Mouse (Mus musculus) forebrain, embryonic 10.5 days (tissue): ENCODE data around the gene Ppid. TPM values are rescaled to one million over a fixed set of nuclear protein-coding genes. Genes with fewer than 3 reads are reported as not detected.
"Not testable (repeated sequence)": the region's sequence is repeated elsewhere in the genome, so short reads cannot be mapped to it uniquely, and the experiment has no call there.

Experiments used
- DNase-seq: peaks from one replicate; pipeline ENCODE4 v3.0.0-alpha.2; 2017; ENCODE audit warnings: low spot score; ENCODE audit errors: extremely low spot score
- H3K27ac ChIP-seq: fragments of 300-500 bp; sonication (generic); 2 replicates; pipeline ENCODE4 v1.5.1; 2016; ENCODE audit warnings: mild to moderate bottlenecking
- H3K27me3 ChIP-seq: fragments of 300-500 bp; sonication (generic); 2 replicates; pipeline ENCODE4 v1.6.1; 2016; ENCODE audit warnings: mild to moderate bottlenecking; ENCODE audit not compliant: poor library complexity, severe bottlenecking
- H3K36me3 ChIP-seq: fragments of 300-500 bp; sonication (generic); replicated peaks from 2 replicates; pipeline ENCODE4 v1.6.1; 2016; ENCODE audit warnings: mild to moderate bottlenecking, moderate library complexity
- H3K4me1 ChIP-seq: fragments of 300-500 bp; sonication (generic); 2 replicates; pipeline ENCODE4 v1.6.1; 2016
- H3K4me3 ChIP-seq: fragments of 300-500 bp; sonication (generic); 2 replicates; pipeline ENCODE4 v1.5.1; 2016; ENCODE audit warnings: mild to moderate bottlenecking, moderate library complexity
- H3K9me3 ChIP-seq: fragments of 300-500 bp; sonication (generic); 2 replicates; pipeline ENCODE4 v1.6.1; 2016; ENCODE audit warnings: mild to moderate bottlenecking, moderate library complexity
- WGBS: fragments of 180-500 bp; shearing (Covaris S2); methylation state at CpG from one replicate; pipeline ENCODE4 v1.1.7; 2016; 5-methylcytosine and 5-hydroxymethylcytosine counted together
- polyA plus RNA-seq: library from polyadenylated mRNA; unstranded; fragments of >200 nt; fragmentation: Nextera tagmentation; extraction: Ambion mirVana; gene quantifications from 2 replicates; pipeline ENCODE4 v1.2.1, GENCODE M21; 2016

The Ppid gene
- polyA plus RNA-seq, 1 experiment from 2014 or later: 241 TPM

DNA sequence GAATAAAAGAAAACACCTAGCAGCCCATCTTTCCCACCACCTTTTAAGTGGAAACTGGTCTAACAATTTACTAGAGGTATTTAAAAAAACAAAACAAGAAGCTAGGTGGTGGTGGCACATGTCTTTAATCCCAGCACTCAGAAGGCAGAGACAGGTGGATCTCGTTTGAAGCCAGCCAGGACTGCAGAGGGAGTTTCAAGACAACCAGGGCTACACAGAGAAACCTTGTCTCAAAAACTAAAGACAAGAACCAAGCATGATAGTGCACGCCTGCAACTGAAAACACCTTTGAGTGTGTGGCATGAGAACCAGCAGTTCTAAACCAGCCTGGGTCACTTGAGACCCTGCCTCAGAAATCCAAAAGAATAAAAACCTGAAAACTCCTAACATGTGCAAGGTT, 27.6 kb upstream of the Ppid start:
- H3K4me1 ChIP-seq: peaks cover 34% of the 10 kb centered on the region
- H3K4me3 ChIP-seq: no peak overlapping the region
- 78% methylated on average over 2 of the region's 2 CpGs for WGBS
- H3K36me3 ChIP-seq: peaks cover 6% of the 10 kb centered on the region; the same call in 1 of the 2 replicates
- H3K27me3 ChIP-seq: no peaks in the 10 kb centered on the region
- DNase-seq: no peak
- H3K27ac ChIP-seq: no peak overlapping the region
- H3K9me3 ChIP-seq: no peaks in the 10 kb centered on the region

DNA sequence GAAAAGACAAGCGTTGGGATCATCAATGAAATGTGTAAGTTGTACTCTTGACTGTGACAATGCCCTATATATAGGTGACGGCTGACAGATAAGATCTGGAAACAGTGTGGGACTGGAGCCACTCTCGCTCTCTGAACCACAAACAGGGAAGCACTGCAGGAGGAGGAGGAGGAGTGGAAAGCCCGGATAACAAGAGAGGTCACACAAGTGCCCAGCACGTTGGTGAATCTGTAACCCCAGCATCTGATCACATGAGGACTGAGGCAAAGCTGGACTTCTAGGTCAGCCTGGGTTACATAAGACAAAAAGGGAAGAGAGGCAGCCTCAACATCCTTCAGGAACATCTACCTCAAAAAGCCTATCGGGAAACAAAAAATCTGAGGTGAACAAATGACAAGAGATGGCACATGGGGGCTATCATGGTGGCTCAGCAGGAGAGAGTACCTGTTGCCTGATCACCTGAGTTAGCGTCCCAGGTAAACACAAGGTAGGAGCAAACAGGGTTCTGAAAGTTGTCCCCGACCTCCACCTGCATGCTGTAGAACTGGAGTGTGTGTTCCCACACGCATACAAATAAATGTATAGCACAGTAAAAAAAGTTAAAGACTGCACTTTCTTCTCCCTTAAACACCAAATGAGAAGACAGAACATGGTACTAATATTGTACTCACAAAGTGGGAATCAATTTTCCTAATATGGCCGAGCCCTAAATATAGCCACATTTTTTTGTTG, 26.1 kb upstream of the Ppid start:
- Histone ChIP-seq H3K4me3 (no peak overlapping the region), H3K9me3 (no peaks in the 10 kb centered on the region), H3K4me1 (peaks cover 34% of the 10 kb centered on the region), H3K27ac (no peak overlapping the region), H3K36me3 (no peaks in the 10 kb centered on the region), H3K27me3 (no peaks in the 10 kb centered on the region)
- WGBS: 86% methylated on average over 10 of the region's 10 CpGs
- DNase-seq: no peak

DNA sequence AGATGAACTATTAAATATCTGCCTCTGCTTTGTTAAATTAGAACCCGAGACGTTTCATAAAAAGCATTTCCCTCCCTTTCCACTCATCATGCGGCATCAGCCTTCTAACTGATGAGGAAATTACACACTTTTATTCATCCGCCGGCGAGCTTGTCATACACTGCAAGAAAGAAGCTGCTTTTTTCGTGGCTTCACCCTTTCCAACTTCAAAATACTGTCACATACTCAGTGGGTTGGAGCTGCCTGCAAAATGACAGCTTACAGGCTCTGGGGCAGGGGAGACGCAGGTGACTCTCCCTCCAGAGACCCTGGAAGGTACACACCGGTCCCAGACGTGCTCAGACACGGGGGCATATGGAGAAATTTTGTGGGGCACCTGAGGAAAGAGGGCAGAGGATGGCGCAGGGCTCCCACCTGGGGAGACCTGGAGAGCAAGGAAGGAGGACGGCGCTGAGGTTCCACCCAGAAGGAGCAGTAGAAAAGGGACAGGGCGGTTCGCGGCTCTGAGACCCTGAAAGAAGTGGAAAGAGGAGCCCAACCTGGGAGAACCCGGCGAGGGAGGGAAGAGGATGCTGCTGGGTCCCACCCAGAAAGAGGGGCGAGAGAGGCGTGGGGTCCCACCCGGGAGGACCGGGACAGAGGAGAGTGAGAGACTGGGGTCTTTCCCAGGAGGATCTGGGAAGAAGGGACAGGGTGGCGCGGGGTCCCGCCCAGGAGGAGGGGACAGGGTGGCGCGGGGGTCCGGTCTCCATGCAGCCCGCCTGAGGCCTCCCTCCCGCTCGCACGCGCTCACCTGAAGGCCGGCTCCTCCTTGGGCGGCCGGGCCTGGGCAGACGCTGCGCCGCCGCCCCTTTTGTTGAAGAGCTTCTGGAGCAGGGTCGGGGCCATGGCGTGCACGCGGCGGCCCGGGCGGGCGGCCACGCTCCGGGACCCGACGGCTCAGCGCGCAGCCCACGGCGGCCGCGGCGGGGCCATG, 24.1 kb upstream of the Ppid start:
- Histone ChIP-seq H3K9me3 (no peaks in the 10 kb centered on the region), H3K36me3 (no peaks in the 10 kb centered on the region), H3K27me3 (no peaks in the 10 kb centered on the region), H3K27ac (peak overlapping the region; percentile 92), H3K4me3 (peak overlapping the region; percentile 87), H3K4me1 (peaks cover 31% of the 10 kb centered on the region)
- peak; percentile 60 for DNase-seq
- WGBS: 3% methylated on average over 59 of the region's 60 CpGs

DNA sequence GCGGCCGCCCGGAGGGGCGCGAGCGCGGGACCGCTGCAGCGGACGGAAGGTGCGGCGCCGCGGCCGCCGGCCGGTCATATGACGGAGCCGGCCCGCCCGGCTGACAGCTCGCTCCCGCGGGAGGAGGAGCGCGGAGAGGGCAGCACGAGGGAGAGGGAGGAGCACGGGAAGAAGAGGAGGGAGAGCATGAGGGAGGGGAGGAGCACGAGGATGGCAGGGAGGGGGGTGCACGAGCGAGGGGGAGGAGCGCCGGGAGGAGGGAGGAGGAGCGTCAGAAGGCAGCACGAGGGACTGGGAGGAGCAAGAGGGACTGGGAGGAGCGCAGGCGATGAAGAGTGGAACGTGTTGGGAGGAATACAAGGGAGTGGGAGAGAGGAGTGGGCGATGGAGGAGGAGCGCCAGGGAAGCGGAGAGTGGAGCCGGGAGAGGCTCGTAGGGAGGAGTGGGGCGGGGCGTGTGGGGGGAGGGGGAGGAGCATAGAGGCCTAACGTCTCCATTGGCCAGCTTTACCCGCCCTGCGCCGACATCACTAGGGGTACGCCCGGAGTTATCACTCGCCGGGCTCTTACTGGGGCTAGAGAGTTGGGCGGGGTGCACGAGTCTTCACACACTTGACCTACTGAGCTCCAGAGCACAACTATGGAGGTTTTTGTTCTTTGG, 23.3 kb upstream of the Ppid start, which contains the start of gene Fnip2:
Gene Fnip2, minus strand, starts transcription at position 94 of the 660 bp plus-strand sequence.
- Histone ChIP-seq H3K36me3 (no peaks in the 10 kb centered on the region), H3K27ac (peak within 1 kb of the TSS; percentile 92), H3K9me3 (no peaks in the 10 kb centered on the region), H3K27me3 (no peaks in the 10 kb centered on the region), H3K4me1 (peaks cover 27% of the 10 kb centered on the region), H3K4me3 (peak within 1 kb of the TSS; percentile 87)
- WGBS: under 1% methylated on average over 54 of the region's 55 CpGs
- DNase-seq: peak; percentile 96

DNA sequence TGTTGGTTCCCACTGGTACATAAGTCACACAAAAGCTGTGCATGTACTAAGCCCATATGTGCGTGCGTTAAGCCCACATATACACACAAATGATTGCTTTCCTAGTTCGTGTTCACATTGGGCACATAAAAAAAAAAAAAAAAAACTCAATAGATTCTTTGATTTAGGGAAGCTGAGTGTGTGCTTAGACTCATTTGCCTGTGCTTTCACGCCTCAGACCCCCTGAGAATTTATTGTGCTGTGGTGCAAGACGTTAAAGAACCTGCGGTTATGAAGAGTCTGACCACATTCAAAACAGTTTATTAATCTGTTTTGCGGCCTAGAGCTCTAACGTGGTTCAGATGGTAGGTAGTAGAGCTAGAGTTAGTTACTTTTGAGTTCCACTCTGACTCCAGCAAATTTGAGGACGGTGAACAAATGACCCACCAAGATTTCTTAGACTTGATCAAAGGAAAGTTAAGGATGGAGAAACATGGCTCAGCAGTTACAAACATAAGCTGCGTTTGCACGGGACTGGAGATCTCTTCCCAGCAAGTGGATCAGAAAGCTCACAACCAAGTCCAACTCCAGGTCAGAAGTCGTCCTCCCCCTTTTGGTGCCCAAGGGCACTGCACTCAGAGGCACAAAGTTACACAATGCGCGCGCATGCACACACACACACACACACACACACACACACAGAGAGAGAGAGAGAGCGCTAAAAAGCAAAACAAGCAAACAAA, 22.4 kb upstream of the Ppid start:
- DNase-seq: no peak
- H3K27ac ChIP-seq: peak overlapping the region; percentile 92; the same call in 1 of the 2 replicates
- no peaks in the 10 kb centered on the region for H3K9me3 ChIP-seq
- 88% methylated on average over 16 of the region's 16 CpGs for WGBS
- H3K27me3 ChIP-seq: no peaks in the 10 kb centered on the region
- no peaks in the 10 kb centered on the region for H3K36me3 ChIP-seq
- peak overlapping the region; percentile 87 for H3K4me3 ChIP-seq
- peaks cover 27% of the 10 kb centered on the region for H3K4me1 ChIP-seq

DNA sequence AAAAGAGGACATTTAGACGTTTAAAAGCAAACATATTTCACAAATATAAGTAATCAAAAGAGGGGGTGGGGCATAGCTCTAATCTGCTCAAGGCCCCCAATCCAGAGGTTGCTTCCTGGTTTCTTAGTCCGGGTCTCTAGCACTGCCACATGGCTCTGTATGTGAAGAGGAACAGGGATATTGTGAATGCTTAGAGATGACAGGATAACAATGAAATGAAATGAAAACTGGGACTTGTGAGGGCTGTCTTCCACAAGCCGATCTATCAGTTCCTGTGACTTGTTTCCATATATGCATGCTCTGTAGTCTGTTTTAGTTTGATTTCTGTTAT, 21.8 kb upstream of the Ppid start:
- Histone ChIP-seq H3K9me3 (no peaks in the 10 kb centered on the region), H3K4me3 (no peak overlapping the region), H3K27ac (no peak overlapping the region), H3K4me1 (peaks cover 27% of the 10 kb centered on the region), H3K36me3 (no peaks in the 10 kb centered on the region), H3K27me3 (no peaks in the 10 kb centered on the region)
- DNase-seq: no peak
- WGBS: 86% methylated on average over 3 of the region's 3 CpGs

DNA sequence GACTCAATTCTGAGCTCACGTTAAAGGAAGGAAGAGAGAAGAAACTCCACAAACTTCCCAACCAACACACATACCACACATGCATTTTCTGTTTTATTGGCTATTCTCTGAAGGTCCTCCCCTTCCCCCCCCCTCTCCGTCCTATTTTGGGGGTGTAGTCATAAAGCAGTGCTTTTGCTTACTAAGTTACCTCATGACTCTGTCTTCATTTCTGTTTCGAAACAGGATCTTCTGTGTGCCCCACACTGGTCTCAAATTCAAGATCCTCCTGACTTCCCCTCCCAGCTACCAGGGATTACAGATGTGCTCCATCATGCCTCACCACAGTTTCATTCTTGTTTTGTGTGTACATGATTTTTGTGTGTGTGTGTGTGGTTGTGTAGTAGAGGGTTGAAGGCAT, 18.7 kb upstream of the Ppid start:
- Histone ChIP-seq H3K4me1 (peaks cover 26% of the 10 kb centered on the region), H3K27me3 (no peaks in the 10 kb centered on the region), H3K27ac (no peak overlapping the region), H3K9me3 (no peaks in the 10 kb centered on the region), H3K4me3 (no peak overlapping the region), H3K36me3 (no peaks in the 10 kb centered on the region)
- WGBS: 71% methylated on average over 3 of the region's 3 CpGs
- DNase-seq: no peak

DNA sequence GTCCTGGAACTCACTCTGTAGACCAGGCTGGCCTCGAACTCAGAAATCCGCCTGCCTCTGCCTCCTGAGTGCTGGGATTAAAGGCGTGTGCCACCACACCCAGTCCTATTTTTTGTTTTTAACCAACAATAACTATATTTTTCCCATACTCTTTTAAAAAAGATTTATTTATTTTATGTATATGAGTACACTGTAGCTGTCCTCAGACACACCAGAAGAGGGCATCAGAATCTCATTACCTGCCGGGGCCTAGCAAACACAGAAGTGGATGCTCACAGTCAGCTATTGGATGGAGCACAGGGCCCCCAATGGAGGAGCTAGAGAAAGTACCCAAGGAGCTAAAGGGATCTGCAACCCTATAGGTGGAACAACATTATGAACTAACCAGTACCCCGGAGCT, 17.8 kb upstream of the Ppid start:
- H3K36me3 ChIP-seq, DNase-seq, H3K9me3 ChIP-seq, H3K27ac ChIP-seq, H3K4me3 ChIP-seq, H3K27me3 ChIP-seq: not testable (repeated sequence)
- peaks cover 19% of the 10 kb centered on the region for H3K4me1 ChIP-seq
- 93% methylated on average over 5 of the region's 5 CpGs for WGBS

DNA sequence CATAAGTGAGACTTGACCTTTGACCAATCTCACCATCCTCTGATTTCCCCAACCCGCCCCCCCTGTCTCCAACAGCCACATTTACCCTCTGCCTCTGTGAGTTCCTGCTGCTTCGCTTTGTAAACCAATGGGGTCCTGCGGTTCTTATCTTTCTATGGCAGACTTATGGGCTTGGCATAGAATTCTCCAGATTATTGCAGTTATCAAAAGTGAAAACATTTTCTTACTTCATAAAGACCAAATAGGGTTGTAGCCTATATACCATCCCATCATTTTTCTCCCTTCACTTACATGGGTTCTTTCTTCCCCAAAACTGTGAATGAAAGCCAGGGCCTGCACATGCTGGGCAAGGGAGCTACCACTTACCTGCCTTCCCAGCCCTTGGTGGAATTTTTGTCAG, 16.8 kb upstream of the Ppid start:
- H3K4me1 ChIP-seq: peaks cover 17% of the 10 kb centered on the region
- H3K36me3 ChIP-seq: no peaks in the 10 kb centered on the region
- no peaks in the 10 kb centered on the region for H3K27me3 ChIP-seq
- no peak overlapping the region for H3K27ac ChIP-seq
- H3K4me3 ChIP-seq: no peak overlapping the region
- no peaks in the 10 kb centered on the region for H3K9me3 ChIP-seq
- no peak for DNase-seq
- WGBS: 88% methylated on average over 3 of the region's 3 CpGs

DNA sequence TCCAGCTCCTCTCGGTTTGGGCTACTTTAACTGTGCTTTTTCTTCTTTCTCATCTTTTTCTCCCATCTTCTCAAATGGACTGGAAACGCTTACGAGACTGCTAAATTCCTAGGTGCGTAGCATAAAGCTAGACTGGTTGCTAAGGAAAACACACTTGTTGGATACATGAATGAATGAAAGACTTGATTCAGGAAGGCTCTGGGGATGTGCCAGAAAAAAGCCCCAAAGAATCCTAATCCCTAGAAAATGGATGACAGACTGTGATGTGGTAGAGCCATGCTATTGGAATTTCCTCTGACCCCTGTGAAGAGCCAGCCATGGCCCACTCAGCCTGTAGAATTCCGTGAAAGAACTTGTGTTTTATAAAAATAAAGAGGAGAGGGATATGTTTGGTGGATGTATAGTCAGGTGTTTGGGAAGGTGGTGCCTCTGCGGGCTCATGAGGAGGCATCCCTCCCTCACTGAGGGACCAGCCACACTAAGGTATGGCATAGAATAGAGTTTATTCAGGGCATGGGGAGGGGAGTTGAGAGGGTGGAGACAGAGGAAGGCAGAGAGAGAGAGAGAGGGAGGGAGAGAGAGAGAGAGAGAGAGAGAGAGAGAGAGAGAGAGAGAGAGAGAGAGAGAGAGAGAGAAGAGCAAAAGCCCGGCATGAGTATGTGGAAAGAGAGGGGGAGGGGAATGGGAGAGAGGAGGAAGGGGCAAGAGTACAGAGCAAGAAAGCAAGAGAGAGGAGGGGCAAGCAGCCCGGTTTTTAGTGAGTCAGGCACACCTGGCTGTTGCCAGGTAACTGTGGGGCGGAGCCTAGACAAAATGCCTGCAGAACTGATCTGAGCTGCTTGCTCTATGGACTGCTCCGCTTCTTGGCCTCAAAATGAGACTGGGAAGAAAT, 15.3 kb upstream of the Ppid start:
- H3K4me3 ChIP-seq: no peak overlapping the region
- no peaks in the 10 kb centered on the region for H3K9me3 ChIP-seq
- DNase-seq: no peak
- WGBS: 34% methylated on average over 10 of the region's 10 CpGs
- no peaks in the 10 kb centered on the region for H3K27me3 ChIP-seq
- peaks cover 17% of the 10 kb centered on the region for H3K4me1 ChIP-seq
- no peaks in the 10 kb centered on the region for H3K36me3 ChIP-seq
- H3K27ac ChIP-seq: no peak overlapping the region

DNA sequence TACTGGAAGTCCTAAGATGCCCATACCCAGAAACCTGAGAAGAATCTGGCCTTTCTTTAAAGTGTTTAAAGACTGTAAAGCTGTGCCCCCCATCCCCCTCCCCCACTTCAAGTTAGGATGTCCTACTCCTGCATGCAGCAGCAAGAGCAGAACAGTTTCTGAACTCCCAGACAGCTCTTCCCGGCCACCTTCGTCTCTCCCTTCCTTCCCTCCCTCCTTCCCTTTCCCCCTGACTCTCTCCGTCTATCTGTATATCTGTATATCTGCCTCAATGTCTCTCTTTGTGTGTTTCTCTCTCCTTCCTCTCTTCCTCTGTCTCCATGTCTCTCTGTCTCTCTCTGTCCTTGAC, 14.7 kb upstream of the Ppid start:
- WGBS: 21% methylated on average over 3 of the region's 3 CpGs
- Histone ChIP-seq H3K4me1 (peaks cover 17% of the 10 kb centered on the region), H3K36me3 (no peaks in the 10 kb centered on the region), H3K9me3 (no peaks in the 10 kb centered on the region), H3K4me3 (no peak overlapping the region), H3K27ac (no peak overlapping the region), H3K27me3 (no peaks in the 10 kb centered on the region)
- DNase-seq: no peak
